Mouse (Mus musculus) splenic B cell, adult 2 months (primary cell): ENCODE measurements at regions not wholly inside any gene's neighbourhood (a gene's known extent, or its start where the extent isn't known, plus 50 kb on each side); places are given as distances from the start of the nearest gene placed in this dataset.

ENCODE experiments used
- DNase-seq: peaks from one replicate; pipeline ENCODE4 v3.0.0-alpha.2; 2011; ENCODE audit warnings: low read depth, low spot score
- H3K27me3 ChIP-seq: 2 replicates; pipeline ENCODE4 v1.6.1; 2012; ENCODE audit warnings: mild to moderate bottlenecking, low read length, moderate library complexity, mixed read lengths; ENCODE audit not compliant: control insufficient read depth, poor library complexity, insufficient read depth, severe bottlenecking
- H3K36me3 ChIP-seq: 2 replicates; pipeline ENCODE4 v1.6.1; 2012; ENCODE audit warnings: mild to moderate bottlenecking, low read length, moderate library complexity, mixed read lengths; ENCODE audit not compliant: control insufficient read depth, poor library complexity, insufficient read depth, severe bottlenecking

DNA sequence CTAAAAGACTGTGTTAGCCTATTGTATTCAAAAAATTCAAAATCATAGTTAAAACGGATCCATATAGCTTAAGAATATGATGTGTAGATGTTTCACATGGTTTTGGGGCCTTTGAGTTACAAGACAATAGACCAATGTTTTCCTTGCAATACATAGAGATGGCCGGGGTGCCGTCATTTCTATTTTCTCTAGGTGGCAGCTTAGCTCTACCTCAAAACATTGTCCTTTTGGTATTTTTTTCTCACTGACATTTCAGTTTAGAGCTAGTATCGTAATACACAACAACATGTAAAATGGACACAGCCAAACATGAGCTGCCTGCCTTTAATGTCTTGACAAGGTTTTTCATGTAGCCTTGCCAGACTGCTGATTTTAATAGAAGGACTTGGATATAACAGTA lies 290.3 kb upstream of the Fbxo33 start:
- Histone ChIP-seq H3K36me3 (no peaks in the 10 kb centered on the region), H3K27me3 (no peaks in the 10 kb centered on the region)
- no peak for DNase-seq

DNA sequence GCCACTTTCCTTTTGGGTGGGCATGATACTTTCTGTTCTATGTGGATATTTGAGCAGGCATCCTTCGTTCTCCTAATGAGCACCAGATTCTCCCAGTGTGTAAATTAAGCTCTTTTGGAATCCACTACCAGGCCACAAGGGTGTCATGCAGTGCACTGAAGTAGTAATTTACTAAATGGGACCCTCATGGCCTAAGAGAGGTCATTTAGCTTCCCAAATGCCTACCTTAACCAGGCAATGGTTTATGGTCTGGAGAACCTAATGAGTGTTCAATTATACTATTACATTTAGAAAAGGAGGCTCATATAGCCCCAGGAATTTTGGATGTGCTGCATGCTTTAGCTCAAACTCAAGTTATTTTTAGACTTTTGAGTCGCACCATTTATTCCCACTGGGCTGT lies 289.6 kb upstream of the Fbxo33 start:
- no peaks in the 10 kb centered on the region for H3K27me3 ChIP-seq
- DNase-seq: no peak
- no peaks in the 10 kb centered on the region for H3K36me3 ChIP-seq

DNA sequence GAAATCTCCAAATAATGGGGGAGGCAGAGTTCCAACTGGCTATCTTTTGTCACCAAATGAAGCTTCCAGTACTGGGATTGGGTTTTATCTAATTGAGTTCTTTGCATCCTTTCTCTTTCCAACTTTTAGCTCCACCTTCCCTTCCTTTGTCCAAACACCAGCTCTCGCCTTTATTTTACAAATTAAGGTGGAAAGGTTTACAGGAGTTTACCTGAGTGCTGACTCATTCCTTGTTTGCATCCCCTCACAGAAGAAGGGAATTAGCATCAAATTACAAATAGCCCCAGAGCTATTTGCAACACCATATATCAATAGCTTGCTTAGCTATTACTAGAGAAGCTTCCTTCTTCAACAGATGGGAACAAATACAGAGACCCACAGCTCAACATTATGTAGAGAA lies 287.9 kb upstream of the Fbxo33 start:
- DNase-seq: no peak
- Histone ChIP-seq H3K36me3 (no peaks in the 10 kb centered on the region), H3K27me3 (no peaks in the 10 kb centered on the region)

DNA sequence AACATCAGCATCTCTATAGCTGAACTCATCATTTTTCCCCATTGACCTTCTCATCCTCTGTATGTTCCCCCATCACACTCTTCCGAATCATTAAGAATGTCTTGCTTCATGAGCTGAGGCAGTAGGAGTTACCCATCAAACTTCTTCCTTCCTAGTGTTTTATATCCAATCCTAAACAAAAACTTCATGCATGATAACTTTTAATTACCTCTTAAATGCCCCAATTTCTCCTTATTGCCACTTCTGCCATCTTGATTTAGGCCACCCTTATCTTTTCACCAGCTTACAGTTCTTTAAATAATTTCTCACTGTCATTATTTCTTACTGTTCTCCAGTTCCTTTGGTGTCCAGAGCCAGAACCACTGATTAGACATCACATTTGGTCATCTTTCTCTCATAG lies 277.9 kb upstream of the Fbxo33 start:
- Histone ChIP-seq H3K27me3 (no peaks in the 10 kb centered on the region), H3K36me3 (no peaks in the 10 kb centered on the region)
- no peak for DNase-seq

DNA sequence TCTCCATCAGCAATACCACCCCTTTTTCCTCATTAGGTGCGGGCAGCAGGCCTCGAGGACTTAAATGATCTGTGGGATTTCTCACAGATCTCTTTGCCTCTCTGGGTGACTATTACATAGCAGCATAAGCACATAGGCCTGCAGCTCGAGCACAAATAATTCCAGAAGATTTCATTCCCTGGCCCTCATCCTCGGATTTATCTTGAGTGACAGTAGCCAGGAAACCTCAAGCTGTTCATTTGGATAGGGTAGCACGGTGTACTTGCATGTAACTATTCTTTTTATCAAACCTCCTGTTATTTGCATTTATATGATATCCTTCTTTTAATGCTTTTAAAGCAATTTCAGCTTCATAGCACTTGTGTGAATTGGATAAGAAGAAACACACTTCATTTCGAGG lies 268.5 kb upstream of the Fbxo33 start:
- H3K36me3 ChIP-seq: no peaks in the 10 kb centered on the region

DNA sequence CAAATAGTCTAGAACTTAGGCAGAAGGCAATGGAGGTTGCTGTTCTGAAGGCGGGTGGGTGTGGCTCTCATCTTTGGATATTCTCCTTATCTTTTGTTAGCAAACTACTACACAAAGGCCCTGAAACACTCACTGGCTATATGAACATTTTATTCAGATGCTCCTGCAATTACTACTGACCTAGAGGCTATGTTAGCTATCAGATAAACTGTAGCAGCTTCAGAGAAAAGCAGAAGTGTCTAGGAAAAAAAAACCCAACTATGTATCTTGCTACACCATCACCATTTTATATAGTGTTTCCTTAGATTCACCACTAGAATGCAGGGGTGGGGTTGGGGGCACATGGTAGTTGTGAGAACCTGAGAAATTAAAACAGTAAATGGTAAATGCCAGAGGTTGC lies 268.0 kb upstream of the Fbxo33 start:
- H3K27me3 ChIP-seq: no peaks in the 10 kb centered on the region
- DNase-seq: no peak
- no peaks in the 10 kb centered on the region for H3K36me3 ChIP-seq

More for the DNA sequence above, 268.5 kb upstream of the Fbxo33 start:
- no peaks in the 10 kb centered on the region for H3K27me3 ChIP-seq
- DNase-seq: no peak

DNA sequence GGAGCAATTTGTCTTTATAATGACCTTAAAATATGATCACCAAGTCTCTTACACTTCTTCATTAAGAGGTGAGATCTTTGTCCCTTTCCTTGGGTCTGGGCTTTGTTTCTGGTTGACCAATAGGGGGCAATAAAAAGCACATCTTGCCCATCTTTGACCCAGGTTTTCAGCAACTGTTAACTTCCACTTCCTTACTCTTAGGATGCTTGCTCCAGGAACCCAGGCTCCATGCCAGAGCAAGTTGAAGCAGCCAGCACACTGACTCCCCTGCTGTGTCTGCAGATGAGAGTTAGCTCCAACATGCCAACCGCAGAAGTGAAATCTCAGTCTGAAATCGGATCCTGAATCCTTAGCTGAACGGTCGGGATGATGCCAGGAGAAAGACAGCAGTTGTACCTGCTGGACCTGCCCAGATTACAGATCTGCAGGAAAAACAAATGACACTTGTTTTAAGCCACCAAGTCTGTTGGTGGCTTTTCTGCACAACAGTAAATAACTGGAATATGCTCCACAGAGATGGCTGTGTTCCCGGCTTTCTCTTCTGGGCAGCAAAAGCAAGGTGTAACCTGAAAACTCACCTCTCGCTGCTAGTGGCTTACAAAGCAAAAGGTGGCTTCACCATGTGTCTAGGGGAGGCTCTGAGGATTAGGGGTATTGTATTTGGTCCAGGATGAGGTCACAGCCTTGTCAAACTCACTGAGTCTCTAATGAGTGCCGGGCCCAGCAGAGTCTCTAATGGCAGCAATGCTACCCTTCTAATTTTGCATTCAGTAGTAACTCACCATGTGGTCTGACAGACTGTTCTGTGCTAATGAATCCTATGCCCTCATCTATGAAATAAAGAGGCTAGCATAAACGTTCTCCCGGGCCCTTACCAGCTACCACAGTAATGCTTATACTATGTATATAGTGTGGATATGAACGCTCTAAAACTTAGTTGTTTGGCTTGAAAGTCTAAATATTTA lies 241.8 kb upstream of the Fbxo33 start:
- Histone ChIP-seq H3K36me3 (no peaks in the 10 kb centered on the region), H3K27me3 (no peaks in the 10 kb centered on the region)
- no peak for DNase-seq

DNA sequence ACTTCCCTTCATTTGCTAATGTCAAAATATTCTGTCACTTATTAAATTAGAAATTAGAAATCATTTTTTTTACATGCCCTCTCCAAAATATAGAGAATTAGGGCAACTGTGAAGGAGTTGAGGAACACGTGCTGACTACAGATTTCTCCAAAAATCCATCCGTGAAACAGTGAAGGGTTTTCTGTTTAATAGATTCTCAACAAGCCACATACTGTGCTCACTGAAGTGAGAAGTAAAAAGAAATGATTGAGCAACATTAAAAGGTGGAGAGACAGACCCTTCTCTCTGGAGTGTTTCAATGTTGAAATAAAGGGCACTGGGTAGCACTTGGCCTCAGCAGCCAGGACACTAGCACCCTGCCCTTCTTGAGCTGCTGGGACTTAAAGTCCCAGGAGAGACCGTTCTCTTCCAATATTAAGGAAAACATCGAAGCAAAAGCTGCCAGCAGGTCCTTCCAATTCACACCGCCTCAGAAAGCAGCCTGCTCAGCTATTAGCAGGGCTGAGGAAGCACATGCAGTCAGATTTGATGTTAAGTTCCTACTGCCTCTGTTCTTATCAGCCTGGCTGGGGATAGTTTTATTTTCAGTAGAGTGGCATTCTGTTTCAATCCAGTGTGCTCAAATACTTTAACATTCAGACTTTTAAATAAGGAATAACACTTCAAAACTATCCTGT lies 236.8 kb upstream of the Fbxo33 start:
- no peak for DNase-seq
- no peaks in the 10 kb centered on the region for H3K36me3 ChIP-seq
- no peaks in the 10 kb centered on the region for H3K27me3 ChIP-seq

DNA sequence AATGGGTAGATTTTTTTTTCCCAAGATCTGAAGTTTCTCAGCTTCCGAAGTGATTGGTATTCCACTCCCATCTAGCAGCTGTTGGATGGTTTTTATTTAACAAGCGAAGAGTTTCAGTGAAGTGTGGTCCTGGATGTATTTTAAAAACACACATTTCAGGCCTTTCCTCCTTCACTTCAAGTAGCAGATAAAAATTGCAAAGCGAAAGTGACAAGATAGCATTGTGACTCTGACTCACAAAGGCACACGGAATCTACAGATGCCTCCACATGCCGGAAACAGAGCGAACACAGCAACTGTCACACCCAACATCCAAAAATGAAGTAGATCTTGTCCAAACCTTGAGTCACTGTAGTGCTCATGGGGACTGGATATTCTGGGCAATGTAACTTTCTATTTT lies 195.5 kb upstream of the Fbxo33 start:
- no peaks in the 10 kb centered on the region for H3K27me3 ChIP-seq
- H3K36me3 ChIP-seq: no peaks in the 10 kb centered on the region
- no peak for DNase-seq

DNA sequence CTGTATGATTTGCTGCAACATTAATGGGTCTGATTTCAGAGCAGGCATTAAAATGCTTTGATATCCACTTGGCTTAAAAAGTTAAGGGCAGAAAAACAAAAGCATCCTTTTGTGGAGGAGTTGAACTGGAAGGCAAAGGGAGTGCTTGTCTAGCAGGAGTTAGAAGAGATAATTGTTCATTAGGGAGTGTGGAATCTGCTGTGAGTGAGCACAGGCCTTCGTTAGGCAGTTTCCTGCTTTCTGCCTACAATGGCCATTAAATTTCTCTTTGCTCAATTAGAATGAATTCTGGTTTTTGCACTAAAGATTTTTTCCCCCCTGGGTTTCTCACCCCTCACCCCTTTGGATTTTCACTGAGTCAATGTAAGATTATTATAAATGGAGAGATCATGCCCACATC lies 192.0 kb upstream of the Fbxo33 start:
- Histone ChIP-seq H3K27me3 (no peaks in the 10 kb centered on the region), H3K36me3 (no peaks in the 10 kb centered on the region)
- DNase-seq: no peak

DNA sequence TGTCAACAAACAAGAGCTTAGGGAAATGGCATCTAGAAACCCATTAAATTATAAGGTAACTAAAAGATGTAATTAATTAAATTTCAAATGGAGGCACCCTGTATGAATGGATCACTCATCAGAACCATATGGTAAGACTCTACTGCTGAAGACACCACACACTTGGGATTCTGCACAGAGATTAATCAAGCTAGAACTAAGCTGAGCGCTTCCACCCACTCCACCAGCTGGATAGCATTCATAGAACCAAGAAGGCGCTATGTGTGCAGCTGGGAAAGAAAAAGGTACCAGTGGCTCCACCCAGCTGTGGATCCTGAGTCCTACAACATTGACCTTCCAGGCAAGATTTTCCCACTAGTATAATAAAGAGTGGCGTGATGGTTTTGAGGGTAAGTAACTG lies 171.6 kb upstream of the Fbxo33 start:
- no peaks in the 10 kb centered on the region for H3K36me3 ChIP-seq
- H3K27me3 ChIP-seq: no peaks in the 10 kb centered on the region
- DNase-seq: no peak

DNA sequence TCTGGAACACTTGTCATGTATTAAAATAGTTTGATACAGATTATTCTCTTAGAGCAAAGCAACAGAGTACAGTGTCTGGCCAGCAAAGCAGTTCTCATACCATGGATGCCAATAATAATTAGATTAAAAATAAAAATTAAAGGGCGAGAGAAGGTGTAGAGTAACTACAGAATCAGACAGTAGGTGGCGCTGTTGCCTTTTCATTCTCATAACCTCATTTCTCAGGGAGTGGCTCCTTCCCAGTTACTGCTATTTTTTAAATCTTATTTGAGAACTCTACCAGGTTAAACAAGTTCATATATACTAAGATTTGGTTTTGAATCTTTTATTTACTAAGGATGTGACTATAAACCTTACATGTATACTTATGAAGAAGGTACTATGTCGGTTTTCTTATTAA lies 163.3 kb upstream of the Fbxo33 start:
- H3K27me3 ChIP-seq: no peaks in the 10 kb centered on the region
- no peaks in the 10 kb centered on the region for H3K36me3 ChIP-seq
- peak; percentile 18 for DNase-seq

DNA sequence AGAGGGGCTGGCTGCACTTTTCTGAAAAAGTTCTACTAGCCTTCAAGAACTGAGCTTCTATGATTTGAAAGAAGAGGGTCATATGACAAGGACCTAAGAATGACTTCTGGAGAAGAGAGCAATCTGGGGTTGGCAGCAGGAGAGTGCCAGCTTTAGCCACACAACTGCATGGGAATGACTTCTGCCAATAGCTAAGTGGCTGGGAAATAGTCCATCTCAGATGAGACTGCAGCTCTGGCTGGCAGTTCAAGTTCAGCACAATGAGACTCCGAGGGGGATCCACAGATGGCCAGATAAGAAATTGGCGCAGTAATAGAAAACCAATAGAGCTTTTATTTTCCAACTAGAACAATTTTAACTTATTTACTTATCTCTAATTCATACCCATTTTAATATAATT lies 122.1 kb upstream of the Fbxo33 start:
- DNase-seq: no peak
- Histone ChIP-seq H3K27me3 (no peaks in the 10 kb centered on the region), H3K36me3 (no peaks in the 10 kb centered on the region)

DNA sequence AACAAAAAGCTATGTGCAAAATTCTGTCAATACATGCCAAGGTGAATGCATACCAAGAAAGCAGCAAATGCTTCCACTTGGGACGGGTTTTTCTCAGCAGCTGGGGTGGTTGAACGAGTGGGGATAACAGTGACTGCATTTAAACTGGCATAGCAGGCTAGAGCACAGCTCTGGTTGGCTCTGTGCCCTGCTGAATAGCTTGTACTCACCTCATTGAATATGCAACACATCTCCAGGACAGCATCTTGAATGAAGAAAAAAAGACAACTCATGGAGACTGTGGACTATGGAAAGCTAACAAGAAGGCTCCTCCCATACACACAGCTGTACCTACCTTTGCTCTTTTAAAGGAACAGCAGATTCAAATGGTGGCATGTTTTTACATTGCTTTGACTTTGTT lies 111.2 kb upstream of the Fbxo33 start:
- Histone ChIP-seq H3K36me3 (no peaks in the 10 kb centered on the region), H3K27me3 (no peaks in the 10 kb centered on the region)
- no peak for DNase-seq

DNA sequence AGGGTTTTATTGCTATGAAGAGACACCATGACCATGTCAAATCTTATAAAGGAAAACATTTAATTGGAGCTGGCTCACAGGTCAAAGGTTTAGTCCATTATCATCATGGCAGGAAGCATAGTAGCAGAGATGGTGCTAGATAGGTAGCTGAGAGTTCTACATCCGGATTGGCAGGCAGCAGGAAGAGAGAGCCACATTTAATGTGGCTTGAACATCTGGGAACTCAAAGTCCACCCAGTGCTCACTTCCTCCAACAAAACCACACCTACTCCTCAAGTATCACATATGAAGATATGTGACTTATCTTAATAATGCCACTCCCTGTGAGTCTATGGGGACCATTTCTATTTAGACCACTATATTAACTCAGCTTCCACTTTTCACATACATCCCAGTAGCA lies 93.2 kb upstream of the Fbxo33 start:
- Histone ChIP-seq H3K27me3 (no peaks in the 10 kb centered on the region), H3K36me3 (no peaks in the 10 kb centered on the region)
- DNase-seq: no peak
